Mouse (Mus musculus) T-helper 1 cell (primary cell): ENCODE results near the gene Nlrc3.

ENCODE experiments used
- in situ Hi-C: fragments of 300-600 bp; cut with MboI, MseI; formaldehyde crosslinking; loops from one replicate; pipeline ENCODE4 v1.15.1; 2025; ENCODE audit warnings: high pct_unique_total_duplicates

Gene Nlrc3

DNA sequence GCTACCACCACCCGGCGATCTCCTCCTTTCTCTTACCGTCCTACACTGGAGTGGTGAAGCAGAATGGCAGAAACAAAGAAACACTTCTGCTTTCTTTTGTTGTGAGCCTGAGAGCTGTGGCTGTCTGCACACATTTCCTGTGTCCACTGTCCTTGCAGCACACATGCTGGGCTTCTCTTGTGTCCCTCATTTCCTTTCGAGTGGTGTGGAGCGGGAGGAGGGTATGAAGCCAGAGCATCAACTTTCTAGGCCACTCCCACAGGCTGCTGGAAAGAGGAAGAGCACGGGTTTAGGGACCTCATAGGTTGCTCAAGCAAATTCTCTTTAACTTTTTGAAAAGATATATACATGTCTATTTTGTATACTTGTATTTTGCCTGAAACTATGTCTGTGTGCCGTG lies 47.3 kb downstream of the Nlrc3 start:
- in situ Hi-C loops = no loop called here

DNA sequence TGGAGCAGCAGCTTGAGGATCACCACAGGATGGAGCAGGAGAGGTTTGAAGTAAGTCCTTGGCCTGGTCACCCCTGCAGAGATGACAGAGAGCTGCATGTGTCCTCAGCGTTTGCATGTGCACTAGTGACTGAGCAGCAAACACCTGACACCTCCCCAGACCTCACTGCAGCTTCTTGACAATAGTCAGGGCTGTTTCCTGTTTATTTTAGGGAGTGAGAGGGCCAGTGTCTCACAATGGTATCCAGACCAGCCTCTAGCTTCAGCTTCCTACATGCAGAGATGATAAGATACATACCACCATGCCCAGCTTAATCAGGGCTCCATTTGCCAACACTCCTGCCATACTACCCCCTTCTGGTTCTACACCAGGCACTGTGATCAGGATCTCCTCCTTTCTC lies 47.9 kb downstream of the Nlrc3 start:
- in situ Hi-C loops = no loop called here

DNA sequence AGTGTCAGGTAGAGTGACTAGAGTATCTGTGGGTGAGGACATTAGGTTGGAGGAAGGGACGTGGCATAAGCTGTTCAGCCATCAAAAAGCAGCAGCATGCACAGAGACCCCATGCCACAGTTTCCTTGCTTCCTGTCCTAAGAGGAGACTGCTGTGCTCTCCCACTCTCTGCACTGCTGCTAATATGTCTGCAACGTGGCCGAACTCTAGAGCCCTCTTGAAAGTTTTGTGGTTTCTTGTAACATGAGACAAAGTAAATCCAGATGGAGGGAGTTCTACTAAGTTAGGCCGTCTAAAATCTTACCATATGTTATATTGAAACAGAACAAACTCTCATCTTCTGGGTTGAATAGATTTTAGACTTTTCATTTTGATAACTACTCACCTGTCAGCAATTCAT lies 52.5 kb downstream of the Nlrc3 start:
- in situ Hi-C loops = no loop called here

DNA sequence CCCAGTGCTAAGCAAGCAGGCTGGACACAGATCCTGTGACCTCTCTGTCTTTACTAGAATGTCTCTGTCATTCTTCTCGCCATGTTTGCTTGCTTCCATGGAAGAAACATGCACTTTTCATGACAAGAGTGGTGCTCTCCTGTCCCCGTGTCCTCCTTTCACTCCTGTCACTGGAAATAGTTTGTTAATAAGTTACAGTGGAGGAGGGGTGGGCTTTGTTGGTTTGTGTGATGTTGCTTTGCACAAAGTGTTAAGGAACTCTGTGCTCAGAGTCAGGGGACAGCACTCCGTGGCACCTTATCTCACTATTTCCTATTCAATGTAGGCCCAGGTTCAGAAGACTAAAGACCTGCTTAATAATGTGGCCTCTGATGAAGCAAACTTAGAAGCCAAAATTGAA lies 52.9 kb downstream of the Nlrc3 start:
- in situ Hi-C loops = no loop called here

DNA sequence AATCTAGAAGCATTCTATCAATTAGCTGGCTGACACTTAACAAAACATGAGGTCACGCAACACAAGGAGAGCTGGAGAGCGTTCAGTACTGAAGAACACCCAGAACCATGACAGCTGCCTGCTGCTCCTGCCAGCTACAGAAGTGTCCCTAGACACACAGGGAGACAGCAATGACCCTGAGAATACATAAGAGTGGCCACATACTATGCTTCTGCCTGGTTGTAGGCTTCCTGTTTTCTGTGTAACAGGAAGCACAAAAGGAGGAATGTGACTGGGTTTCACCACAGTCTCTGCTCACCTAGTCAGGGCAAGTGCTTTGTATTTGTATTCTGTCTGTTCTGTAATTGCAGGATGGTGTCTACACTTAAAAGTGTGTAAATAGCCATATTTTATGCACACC lies 55.7 kb downstream of the Nlrc3 start:
- in situ Hi-C loops = no loop called here

DNA sequence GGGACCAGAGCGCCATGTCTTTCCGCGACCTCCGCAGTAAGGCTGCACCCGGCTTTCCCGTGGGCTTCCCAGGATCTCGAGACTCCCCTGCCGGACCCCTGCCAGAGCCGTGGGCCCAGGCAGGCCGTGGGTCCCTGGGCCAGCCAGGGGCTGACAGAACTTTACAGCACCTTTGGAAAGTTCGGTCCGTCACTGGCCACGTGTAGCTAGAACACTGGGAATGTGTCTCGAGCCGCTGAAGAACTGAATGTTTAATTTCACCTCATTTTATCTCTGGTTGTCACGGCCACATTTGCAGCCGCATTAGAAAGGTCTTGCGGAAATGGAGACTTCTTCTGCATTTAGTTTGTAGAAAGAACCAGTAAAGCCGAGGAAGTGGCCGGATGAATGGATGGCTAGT lies 67.3 kb downstream of the Nlrc3 start:
- in situ Hi-C loops = no loop called here

DNA sequence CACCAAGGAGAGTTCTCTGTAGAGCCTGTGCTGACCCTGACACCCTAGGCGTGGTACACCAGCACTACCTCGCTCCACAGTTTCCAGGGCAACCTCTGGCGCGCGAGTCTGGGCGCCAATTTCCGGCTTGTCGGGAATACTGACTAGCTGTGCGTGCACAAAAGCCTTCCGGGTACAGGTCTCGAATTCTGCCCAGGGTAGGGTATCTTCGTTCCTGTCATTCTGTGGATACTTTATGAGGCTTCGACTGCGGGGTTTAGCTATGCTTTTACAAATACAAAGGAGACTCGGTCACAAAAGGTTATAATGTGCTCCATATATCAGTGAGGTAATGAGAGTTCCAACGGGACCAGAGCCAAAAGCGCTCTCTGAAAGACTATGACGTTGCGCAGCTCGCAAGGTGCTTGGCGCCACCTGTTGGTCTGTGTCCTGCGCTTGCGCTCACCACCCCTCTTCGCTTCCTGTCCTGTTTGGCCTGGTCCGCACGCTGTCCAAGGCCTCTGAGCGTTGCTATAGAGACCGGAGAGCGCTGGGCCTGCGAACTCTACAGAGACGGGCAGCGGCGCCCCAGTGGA lies 67.8 kb downstream of the Nlrc3 start, which contains the start of the genes 1700037C18Rik and Cluap1:
Gene 1700037C18Rik (minus strand): TSS at position 153 of the 575 bp plus-strand sequence.
Gene Cluap1 (plus strand): TSS at position 265 of the 575 bp plus-strand sequence.
- in situ Hi-C loops = no loop called here

DNA sequence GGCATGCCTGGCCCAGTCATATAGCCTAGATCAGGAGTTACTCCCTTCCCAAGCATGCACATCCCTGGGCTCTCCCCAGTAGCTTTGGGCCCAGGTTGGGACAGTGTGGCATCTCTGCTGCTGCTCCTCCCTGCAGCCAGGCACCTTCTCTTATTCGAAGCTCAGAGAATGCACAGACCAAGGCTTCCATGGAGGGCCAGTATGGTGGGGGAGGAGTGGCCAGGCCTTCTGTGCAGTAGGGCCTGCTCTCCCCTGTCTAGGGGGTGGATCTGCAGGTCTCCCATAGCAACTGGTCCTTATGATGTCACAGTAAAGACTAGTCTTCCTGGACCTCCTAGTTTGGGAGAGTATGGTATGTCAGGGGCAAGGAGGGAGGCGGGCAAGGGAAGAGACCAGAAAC lies 69.0 kb downstream of the Nlrc3 start:
- in situ Hi-C loops = no loop called here

DNA sequence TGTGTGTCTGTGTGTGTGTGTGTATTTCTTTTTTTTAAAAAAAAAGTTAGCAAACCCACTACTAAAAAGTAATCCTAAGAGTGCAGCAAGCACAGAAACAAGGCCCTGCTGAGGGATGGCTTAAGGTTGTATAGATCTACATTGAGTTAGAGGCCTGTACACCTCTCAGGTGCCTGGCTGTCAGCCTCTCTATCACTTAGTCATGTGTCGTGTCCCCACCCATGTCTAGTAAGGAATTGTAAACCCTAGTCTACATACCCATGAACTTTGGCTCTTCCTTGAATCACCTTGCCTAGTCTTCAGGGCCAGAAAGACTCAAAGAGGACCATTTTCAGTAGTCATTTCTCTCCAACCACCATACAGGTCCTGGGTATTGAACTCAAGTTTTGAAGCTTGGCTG lies 79.9 kb downstream of the Nlrc3 start:
- in situ Hi-C loops = no loop called here

DNA sequence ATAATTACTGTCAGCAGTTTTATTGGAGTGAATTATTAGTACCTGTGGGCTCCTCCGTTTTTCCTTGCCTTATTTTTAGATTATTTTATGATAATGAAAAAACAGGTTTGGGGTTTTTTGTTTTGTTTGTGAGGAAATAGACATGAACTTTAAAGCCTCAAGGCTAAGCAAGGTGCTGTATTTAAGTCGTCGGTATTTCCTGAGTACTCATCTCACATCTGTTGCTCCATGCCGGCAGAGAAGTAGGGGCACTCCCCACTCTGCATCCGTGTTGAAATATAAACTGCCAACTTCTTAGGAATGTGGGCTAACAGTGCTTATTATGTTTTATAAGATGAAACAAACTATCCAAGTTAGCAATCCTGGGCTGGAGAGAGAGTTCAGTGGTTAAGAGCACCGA lies 80.4 kb downstream of the Nlrc3 start:
- in situ Hi-C loops = no loop called here

DNA sequence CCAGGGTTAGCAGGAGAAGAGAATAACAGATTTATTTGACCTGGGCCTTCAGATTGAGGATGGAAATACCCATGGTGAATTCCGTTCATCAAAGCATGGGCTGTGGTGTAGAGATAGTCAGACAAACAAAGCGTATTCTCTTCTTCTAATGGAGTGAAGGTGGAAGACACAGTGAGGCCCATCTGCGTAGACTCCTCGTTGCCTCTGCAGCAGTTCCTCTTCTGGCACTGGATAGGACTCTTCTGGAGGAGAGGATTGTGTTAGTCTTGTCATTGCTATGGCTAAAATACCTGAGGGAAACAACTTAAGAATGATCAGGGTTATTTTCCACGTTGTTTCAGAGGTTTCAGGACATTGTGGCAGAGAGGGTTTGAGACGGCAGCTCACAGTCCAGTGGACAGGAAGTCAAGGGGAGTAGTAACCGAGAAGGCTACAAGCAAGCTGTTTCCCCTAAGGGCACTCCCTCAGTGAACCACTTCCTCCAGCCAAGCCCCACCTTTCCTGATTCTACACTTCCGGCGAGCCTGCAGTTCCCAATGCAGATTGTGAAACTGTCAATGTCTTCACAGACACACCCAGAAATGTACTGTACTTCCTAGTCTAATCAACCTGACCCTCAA lies 81.1 kb downstream of the Nlrc3 start:
- in situ Hi-C loops = no loop called here
